Mouse (Mus musculus): Measurements from ENCODE around the gene Gm28557. TPM values are rescaled to one million over a fixed set of nuclear protein-coding genes. Genes with fewer than 3 reads are reported as not detected.
"Not testable (repeated sequence)": the region's sequence is repeated elsewhere in the genome, so short reads cannot be mapped to it uniquely, and the experiment has no call there.

The Gm28557 gene
- 3.3 and 3.4 TPM in 2 replicates for polyA plus RNA-seq (2015; fragmentation: Nextera tagmentation; extraction: Ambion mirVana)

DNA sequence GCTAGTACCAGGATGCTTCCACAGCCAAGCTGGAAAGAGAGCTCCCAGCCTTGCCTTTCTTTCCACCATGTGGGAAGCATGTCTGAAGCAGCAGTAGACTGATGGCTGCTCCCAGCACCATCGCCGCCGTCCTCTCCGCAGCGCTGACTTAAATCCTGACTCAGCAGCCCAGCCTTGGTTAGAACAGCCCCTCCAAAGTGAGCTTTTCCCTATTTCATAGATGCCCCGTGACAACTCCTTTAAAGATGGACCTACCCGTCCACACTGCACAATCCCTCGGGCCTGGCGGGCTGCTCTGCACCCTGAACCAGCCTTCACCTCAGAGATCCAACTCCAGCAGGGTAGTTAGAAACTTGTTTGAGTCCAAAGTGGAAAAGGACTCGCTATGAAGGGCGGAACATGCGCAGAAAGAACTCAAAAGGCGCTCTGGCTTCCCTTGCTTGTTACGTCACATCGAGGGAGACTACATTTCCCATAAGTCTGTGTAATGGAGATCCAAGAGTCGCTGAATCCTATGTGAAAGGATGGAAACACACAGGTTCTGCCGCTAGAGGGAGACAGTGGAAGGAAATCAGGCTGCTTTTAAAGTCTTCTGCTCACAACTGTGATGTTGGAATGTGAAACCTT, at the start of gene Gm28557:
Gene Gm28557 (minus strand): TSS at position 411 of the 627 bp plus-strand sequence.
- Histone ChIP-seq H3K9me3 (ENCODE audit: control insufficient read depth, low read length) (peaks cover 2% of the 10 kb centered on the region; the same call in 1 of the 2 replicates), H3K27ac (ENCODE audit: low read length) (peak within 1 kb of the TSS; percentile 91), H3K9ac (ENCODE audit: low read length) (peak within 1 kb of the TSS; percentile 78), H3K36me3 (ENCODE audit: control insufficient read depth, insufficient read depth, low read length) (peaks cover 10% of the 10 kb centered on the region), H3K4me3 (ENCODE audit: low read length) (peak within 1 kb of the TSS; percentile 66), H3K4me1 (replicated peaks; ENCODE audit: control insufficient read depth, insufficient read depth, low read length) (peaks cover 5% of the 10 kb centered on the region), H3K4me2 (ENCODE audit: low read depth, low read length) (peak within 1 kb of the TSS; percentile 63), H3K27me3 (ENCODE audit: control insufficient read depth, insufficient read depth, low read depth, low read length) (no peaks in the 10 kb centered on the region)
- ATAC-seq (ENCODE audit: low read depth) = peak; percentile 99
- 0% methylated on average over 17 of the region's 17 CpGs for WGBS

DNA sequence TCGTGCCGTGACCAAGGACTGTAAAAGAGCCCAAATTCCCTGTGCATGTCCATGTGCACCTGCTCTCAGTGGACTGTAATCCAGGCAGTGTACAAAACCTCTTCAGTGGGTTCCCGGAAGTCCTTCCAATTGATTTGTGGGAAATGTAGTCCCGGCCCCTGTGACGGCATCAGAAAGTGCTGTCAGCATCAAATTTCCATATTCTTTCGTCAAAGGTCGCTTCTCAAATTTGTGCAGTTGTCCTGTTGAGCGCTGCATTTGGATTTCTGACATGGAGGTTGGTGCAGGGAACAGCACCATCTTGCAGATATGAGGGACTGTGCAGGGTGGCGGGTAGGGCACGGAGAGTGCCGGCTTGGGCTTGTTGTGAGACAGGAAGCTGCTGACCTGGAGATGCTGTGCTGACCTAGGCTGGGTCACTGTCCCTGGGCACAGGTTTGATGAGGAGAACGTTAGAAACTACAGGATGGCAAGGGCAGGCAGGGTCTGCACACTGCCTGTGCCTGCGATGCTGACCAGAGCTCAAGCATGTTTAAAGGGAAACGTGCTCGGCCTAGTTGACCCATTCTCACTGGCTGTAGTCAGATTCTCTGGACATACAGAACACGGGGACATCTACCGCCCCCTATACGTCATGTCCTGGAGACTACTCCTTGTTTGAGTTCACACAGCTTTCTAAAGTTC, 19.8 kb upstream of the Gm28557 start:
- Histone ChIP-seq H3K4me3 (ENCODE audit: low read length) (peak overlapping the region; percentile 78), H3K9me3 (ENCODE audit: control insufficient read depth, low read length) (no peaks in the 10 kb centered on the region), H3K27me3 (ENCODE audit: control insufficient read depth, insufficient read depth, low read depth, low read length) (no peaks in the 10 kb centered on the region), H3K27ac (ENCODE audit: low read length) (peak overlapping the region; percentile 25; the same call in 1 of the 2 replicates), H3K36me3 (ENCODE audit: control insufficient read depth, insufficient read depth, low read length) (no peaks in the 10 kb centered on the region), H3K4me2 (ENCODE audit: low read depth, low read length) (peak overlapping the region; percentile 67), H3K4me1 (replicated peaks; ENCODE audit: control insufficient read depth, insufficient read depth, low read length) (0 out of 2 replicates have a peak, but pooled peaks cover 3% of the 10 kb centered on the region), H3K9ac (ENCODE audit: low read length) (peak overlapping the region; percentile 79)
- WGBS = 1% methylated on average over 18 of the region's 18 CpGs
- ATAC-seq (ENCODE audit: low read depth) = peak; percentile 97

DNA sequence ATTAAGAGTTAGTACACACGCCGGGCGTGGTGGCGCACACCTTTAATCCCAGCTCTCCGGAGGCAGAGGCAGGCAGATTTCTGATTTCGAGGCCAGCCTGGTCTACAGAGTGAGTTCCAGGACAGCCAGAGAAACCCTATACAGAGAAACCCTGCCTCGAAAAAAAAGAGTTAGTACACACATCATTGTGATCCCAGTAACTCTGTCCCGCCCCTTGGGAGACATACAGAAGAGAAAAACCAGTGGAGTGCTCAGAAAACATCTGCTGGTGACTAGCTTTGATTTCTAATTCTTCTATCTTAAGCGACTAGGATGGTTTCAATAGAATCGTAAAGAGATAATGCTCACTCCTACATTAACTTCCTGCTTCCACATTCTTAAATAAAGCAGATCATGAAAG, 19.1 kb upstream of the Gm28557 start:
- ATAC-seq (ENCODE audit: low read depth); H3K9me3 ChIP-seq (ENCODE audit: control insufficient read depth, low read length); H3K27ac ChIP-seq (ENCODE audit: low read length); H3K4me1 ChIP-seq (replicated peaks; ENCODE audit: control insufficient read depth, insufficient read depth, low read length); H3K36me3 ChIP-seq (ENCODE audit: control insufficient read depth, insufficient read depth, low read length); H3K4me3 ChIP-seq (ENCODE audit: low read length); H3K27me3 ChIP-seq (ENCODE audit: control insufficient read depth, insufficient read depth, low read depth, low read length); H3K9ac ChIP-seq (ENCODE audit: low read length): not testable (repeated sequence)
- H3K4me2 ChIP-seq (ENCODE audit: low read depth, low read length) = peak overlapping the region; percentile 67; the same call in 1 of the 2 replicates
- 76% methylated on average over 10 of the region's 10 CpGs for WGBS

DNA sequence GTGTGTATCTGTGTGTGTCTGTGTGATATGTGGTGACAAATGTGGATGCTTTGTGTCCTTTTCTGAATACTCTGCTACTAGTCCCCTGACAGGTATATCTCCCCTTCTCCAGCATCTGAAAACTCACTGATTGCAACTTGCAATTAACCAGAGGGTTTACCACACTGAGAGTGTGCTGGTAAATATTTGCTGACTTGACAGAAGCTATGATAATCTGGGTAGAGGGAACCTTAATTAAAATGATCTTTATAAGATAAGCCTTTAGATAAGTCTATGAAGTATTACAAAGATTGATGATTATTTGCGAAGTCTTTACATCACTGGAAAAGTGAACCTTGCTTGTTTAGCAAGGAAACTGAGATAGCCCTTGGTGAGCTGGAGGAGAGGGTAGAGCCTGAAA, 16.1 kb upstream of the Gm28557 start:
- H3K4me1 ChIP-seq (replicated peaks; ENCODE audit: control insufficient read depth, insufficient read depth, low read length) = 0 out of 2 replicates have a peak, but pooled peaks cover 3% of the 10 kb centered on the region
- H3K4me3 ChIP-seq (ENCODE audit: low read length) = no peak overlapping the region
- H3K9me3 ChIP-seq (ENCODE audit: control insufficient read depth, low read length) = no peaks in the 10 kb centered on the region
- no peaks in the 10 kb centered on the region for H3K27me3 ChIP-seq (ENCODE audit: control insufficient read depth, insufficient read depth, low read depth, low read length)
- H3K4me2 ChIP-seq (ENCODE audit: low read depth, low read length) = no peak overlapping the region
- H3K36me3 ChIP-seq (ENCODE audit: control insufficient read depth, insufficient read depth, low read length) = no peaks in the 10 kb centered on the region
- ATAC-seq (ENCODE audit: low read depth) = no peak
- WGBS = 87% methylated on average over 1 of the region's 1 CpGs
- H3K27ac ChIP-seq (ENCODE audit: low read length) = no peak overlapping the region
- H3K9ac ChIP-seq (ENCODE audit: low read length) = no peak overlapping the region

DNA sequence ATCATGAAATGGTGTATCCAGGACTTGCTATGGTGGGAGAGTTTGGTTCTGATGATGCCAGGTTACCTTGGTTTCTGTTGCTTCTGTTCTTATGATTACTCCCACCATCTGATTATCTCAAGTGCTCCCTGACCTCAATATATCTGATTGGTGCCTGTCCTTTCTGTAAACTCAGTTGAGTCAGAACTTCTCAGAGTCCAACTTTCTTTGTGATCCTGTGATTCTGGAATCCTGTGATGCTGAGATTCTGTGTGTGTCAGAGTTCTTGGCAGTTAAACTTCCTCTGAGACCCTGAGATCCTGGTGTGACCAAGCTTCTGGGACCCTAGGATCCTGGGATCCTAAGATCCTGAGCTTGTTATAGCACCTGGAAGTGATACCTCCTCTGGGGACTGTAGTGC, 13.0 kb upstream of the Gm28557 start, which contains the start of gene Zfp759:
Gene Zfp759 (plus strand): TSS at position 301 of the 400 bp plus-strand sequence.
- H3K9me3 ChIP-seq (ENCODE audit: control insufficient read depth, low read length); H3K36me3 ChIP-seq (ENCODE audit: control insufficient read depth, insufficient read depth, low read length); H3K27me3 ChIP-seq (ENCODE audit: control insufficient read depth, insufficient read depth, low read depth, low read length); H3K27ac ChIP-seq (ENCODE audit: low read length); H3K4me2 ChIP-seq (ENCODE audit: low read depth, low read length); H3K4me1 ChIP-seq (replicated peaks; ENCODE audit: control insufficient read depth, insufficient read depth, low read length); H3K9ac ChIP-seq (ENCODE audit: low read length); ATAC-seq (ENCODE audit: low read depth); H3K4me3 ChIP-seq (ENCODE audit: low read length): not testable (repeated sequence)

DNA sequence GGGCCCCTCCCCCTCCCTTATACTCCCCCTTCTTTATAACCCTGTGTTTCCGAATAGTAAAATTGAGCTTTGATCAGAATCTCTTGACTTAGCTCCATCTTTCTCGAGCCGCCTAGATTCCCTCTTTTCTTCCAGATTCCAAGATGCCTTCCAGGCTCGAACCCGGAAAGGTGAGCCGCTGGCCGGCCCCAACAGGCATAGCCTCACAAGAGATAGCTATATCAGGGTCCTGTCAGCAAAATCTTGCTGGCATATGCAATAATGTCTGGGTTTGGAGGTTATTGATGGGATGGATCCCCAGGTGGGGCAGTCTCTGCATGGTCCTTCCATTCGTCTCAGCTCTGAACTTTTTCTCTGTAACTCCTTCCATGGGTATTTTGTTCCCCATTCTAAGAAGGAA, 7.8 kb upstream of the Gm28557 start, which contains the start of gene Rslcan18:
Gene Rslcan18 (minus strand): TSS at position 101 of the 400 bp plus-strand sequence.
- H3K36me3 ChIP-seq (ENCODE audit: control insufficient read depth, insufficient read depth, low read length); ATAC-seq (ENCODE audit: low read depth); H3K4me1 ChIP-seq (replicated peaks; ENCODE audit: control insufficient read depth, insufficient read depth, low read length); H3K27ac ChIP-seq (ENCODE audit: low read length); H3K9ac ChIP-seq (ENCODE audit: low read length); H3K4me3 ChIP-seq (ENCODE audit: low read length); H3K4me2 ChIP-seq (ENCODE audit: low read depth, low read length); H3K9me3 ChIP-seq (ENCODE audit: control insufficient read depth, low read length); H3K27me3 ChIP-seq (ENCODE audit: control insufficient read depth, insufficient read depth, low read depth, low read length): not testable (repeated sequence)
- WGBS = 89% methylated on average over 8 of the region's 8 CpGs

DNA sequence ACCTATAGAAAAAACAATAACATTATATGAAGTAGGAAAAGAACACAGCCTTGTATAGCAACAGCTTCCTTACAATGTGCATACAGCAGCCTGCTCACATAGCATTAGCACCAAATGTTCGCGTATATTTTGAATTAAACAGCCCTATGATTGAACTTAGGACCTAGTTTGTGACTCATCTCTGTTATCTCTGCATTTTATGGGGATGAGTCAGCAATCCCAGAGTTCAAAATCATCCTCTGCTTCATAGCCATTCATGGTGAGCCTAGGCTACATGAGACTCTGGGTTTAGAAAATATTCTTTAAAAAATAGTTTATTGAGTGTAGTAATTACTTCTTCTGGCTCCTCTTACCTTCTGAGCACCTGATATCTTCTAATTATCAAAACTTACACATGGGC, 4.9 kb upstream of the Gm28557 start:
- H3K27ac ChIP-seq (ENCODE audit: low read length) = no peak overlapping the region
- no peak overlapping the region for H3K9ac ChIP-seq (ENCODE audit: low read length)
- 81% methylated on average over 2 of the region's 2 CpGs for WGBS
- H3K4me3 ChIP-seq (ENCODE audit: low read length) = no peak overlapping the region
- H3K36me3 ChIP-seq (ENCODE audit: control insufficient read depth, insufficient read depth, low read length) = no peaks in the 10 kb centered on the region
- no peaks in the 10 kb centered on the region for H3K27me3 ChIP-seq (ENCODE audit: control insufficient read depth, insufficient read depth, low read depth, low read length)
- no peaks in the 10 kb centered on the region; the same call in 1 of the 2 replicates for H3K4me1 ChIP-seq (replicated peaks; ENCODE audit: control insufficient read depth, insufficient read depth, low read length)
- no peak for ATAC-seq (ENCODE audit: low read depth)
- H3K9me3 ChIP-seq (ENCODE audit: control insufficient read depth, low read length) = no peaks in the 10 kb centered on the region
- H3K4me2 ChIP-seq (ENCODE audit: low read depth, low read length) = no peak overlapping the region

DNA sequence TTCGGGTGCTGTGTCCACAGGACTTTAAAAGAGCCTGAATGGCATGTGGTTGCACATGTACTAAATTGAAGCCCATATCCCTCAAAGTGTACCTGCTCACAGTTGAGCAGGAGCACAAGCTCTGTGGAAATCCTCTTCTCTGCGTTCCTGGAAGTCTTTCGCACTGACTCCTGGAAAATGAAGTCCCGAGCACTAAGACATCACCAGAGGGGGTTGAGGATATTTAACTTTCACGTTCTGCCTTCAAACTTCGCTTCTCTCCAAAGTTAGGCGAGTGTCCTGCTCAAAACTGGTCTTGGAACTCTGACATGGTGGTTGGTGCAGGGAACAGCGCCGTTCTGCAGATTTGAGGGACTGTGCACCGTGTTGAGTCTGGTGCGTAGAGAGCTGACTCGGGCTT, 3.7 kb upstream of the Gm28557 start:
- no peak for ATAC-seq (ENCODE audit: low read depth)
- Histone ChIP-seq H3K9me3 (ENCODE audit: control insufficient read depth, low read length) (no peaks in the 10 kb centered on the region), H3K4me1 (replicated peaks; ENCODE audit: control insufficient read depth, insufficient read depth, low read length) (peaks cover 5% of the 10 kb centered on the region), H3K4me2 (ENCODE audit: low read depth, low read length) (no peak overlapping the region), H3K27me3 (ENCODE audit: control insufficient read depth, insufficient read depth, low read depth, low read length) (no peaks in the 10 kb centered on the region), H3K9ac (ENCODE audit: low read length) (no peak overlapping the region), H3K36me3 (ENCODE audit: control insufficient read depth, insufficient read depth, low read length) (no peaks in the 10 kb centered on the region), H3K4me3 (ENCODE audit: low read length) (no peak overlapping the region), H3K27ac (ENCODE audit: low read length) (no peak overlapping the region)
- 76% methylated on average over 12 of the region's 12 CpGs for WGBS

DNA sequence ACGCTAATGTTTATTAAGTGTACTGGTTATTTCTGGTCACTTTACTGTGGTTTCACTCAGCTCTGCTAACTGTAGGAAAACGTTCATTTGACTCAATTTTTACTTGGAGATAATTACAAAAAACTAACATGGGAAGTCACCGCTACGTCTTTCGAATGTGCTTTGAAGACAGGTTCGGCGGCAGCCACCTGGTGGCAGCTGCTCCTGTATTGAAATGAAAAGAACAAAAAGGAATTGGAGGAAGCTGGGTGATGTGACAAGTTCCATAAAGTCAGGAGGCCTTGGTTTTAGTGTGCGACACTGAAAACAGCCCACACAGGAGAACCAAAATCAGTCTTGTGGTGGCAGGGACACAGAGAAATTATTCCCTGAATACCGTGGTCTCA, 410 bp upstream of the Gm28557 start:
- 3% methylated on average over 9 of the region's 9 CpGs for WGBS
- Histone ChIP-seq H3K9ac (ENCODE audit: low read length) (peak overlapping the region; percentile 48), H3K4me3 (ENCODE audit: low read length) (peak overlapping the region; percentile 66), H3K36me3 (ENCODE audit: control insufficient read depth, insufficient read depth, low read length) (peaks cover 10% of the 10 kb centered on the region), H3K4me2 (ENCODE audit: low read depth, low read length) (peak overlapping the region; percentile 63), H3K4me1 (replicated peaks; ENCODE audit: control insufficient read depth, insufficient read depth, low read length) (peaks cover 5% of the 10 kb centered on the region), H3K9me3 (ENCODE audit: control insufficient read depth, low read length) (peaks cover 2% of the 10 kb centered on the region; the same call in 1 of the 2 replicates), H3K27ac (ENCODE audit: low read length) (no peak overlapping the region), H3K27me3 (ENCODE audit: control insufficient read depth, insufficient read depth, low read depth, low read length) (no peaks in the 10 kb centered on the region)
- peak; percentile 48 for ATAC-seq (ENCODE audit: low read depth)

Data from lung, embryonic 16.5 days (tissue).